Mouse (Mus musculus): Measurements from ENCODE around the gene Rpa2.

Gene Rpa2

DNA sequence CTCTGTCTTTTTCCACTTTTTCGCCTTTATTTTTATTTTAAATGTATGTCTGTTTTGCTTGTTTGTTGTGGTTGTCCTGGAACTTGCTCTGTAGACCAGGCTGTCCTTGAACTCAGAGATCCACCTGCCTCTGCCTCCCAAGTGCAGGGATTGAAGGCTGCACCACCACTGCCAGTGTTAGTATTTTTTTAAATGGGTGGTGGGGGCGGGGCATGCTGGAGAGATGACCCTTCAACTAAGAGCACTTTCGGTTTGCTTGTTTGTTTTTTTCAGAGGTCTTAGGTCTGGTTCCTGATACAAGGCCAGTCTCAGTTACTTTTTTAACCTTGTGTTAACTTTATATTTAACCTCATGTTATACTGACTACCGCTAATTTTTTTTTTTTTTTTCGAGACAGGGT lies 37.0 kb downstream of the Rpa2 start:
- no peak for DNase-seq

DNA sequence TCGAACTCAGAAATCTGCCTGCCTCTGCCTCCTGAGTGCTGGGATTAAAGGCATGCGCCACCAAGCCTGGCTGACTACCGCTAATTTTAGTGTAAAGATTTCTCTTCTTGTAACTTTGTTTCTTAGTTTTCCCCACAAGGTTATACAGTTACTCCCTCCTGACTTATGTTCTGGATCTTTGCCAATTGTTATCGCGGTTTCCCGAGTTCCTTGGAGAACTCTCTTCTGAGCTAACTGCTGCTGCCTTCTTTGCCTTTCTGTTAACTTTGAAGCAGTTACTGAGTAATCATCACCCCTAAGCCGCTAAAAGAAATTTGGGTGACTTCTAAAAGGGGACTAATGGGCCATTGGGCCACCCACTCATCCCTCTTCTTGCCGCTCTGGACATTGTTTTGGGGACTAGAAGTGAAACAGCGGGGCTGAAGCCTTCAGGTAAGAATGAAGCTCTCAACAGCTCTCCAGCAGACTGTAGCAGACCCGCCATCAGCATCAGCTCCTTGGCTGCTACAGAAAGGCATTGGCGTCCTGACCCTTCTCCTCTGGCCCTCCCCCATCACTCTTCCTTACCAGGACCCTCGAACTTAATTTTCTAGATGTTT lies 37.6 kb downstream of the Rpa2 start:
- DNase-seq: no peak

DNA sequence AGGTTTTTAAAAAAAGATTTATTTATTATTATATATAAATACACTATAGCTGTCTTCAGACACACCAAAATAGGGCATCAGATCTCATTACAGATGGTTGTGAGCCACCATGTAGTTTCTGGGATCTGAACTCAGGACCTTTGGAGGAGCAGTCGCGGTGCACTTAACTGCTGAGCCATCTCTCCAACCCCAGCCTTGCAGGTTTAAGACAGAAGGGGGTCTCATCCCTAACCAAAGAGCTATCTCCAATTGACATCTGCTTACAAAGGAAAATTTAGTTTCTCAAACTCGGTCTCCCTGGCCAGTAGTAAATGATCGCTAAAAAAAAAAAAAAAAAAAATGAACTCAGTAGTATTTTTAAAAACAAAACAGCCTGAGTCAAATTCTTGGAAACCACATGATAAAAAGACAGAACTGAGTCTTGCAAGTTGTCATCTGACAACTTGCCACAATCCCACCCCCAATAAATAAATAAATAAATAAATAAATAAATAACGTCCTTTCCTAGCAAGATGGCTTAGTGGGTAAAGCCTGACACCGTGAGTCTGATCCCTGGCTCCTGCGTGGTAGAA lies 38.6 kb downstream of the Rpa2 start:
- DNase-seq: no peak

DNA sequence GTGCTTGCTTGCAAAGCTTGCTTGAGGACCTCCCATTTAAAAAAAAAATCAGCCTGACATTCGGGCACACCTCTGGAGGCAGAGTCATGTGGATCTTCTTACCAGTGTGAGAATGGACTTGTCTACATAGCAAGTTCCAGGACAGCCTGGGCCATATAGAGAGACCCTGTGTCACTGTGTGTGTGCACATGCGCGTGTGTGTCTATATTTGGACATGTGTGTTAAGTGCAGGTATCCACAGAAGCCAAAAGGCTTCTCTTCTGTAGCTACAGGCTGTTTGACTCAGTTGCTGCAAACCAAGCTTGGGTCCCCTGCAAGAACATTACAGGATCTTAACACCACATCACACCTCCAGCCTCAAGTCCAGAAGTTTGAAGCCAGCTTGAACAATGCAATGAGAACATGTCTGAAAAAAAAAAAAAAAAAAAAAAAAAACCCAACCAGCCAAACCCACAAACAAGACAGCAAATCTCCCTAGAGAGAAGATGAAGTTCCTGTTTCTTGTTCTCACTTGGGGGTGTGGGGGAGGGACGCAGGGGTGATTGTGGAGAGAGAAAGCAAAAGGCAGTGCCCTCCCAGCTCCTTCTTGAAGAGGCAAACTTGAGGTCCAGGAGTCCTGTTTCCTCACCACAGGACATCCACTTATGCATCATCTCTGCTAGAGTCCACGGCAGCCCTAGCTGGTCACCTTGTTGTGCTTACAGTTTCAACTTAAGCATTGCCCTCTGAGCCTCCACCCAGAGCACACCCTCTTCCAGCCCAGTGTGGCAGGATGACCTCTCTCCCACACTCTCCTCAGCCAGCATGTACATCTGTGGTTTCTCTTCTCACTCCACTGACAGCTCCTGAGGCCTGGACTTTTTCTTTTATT lies 39.9 kb downstream of the Rpa2 start:
- no peak for DNase-seq

DNA sequence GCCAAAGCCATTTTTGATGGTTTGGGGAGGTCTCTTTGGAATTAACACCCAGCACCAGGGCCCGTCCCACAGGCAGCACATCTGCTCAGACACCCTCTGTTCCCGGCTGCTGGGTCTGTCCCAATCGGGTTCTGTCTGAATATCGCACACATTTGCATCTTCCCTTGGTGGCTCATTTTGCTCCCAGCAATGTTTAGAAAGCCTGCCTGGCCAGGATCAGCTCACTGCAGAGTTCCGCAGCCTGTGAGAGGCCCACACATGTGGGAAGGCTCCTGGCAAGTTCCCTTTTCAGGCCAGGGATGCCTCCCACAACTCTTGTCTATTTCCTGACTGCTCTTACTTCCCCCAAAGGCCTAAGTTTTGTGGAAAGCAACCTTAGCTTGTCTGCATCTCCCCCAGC lies 41.5 kb downstream of the Rpa2 start:
- no peak for DNase-seq

DNA sequence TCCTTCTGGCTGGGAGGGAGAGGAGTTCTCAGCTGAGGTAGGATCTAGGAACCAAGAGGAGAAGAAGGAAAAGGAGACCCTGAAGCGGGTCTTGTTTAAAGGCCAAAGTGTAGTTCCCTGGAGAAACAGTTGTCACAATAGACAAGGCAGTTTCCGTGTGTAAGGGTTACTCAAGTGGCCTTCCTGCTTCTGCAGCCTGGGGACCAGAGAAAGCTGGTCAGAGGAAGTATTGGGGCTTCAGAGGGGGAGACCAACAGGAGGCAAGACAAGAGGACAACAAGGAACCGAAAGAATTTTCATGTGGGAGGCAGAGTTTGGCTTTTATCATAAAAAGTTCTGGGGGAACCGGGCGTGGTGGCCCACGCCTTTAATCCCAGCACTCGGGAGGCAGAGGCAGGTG lies 48.3 kb downstream of the Rpa2 start:
- DNase-seq: no peak

DNA sequence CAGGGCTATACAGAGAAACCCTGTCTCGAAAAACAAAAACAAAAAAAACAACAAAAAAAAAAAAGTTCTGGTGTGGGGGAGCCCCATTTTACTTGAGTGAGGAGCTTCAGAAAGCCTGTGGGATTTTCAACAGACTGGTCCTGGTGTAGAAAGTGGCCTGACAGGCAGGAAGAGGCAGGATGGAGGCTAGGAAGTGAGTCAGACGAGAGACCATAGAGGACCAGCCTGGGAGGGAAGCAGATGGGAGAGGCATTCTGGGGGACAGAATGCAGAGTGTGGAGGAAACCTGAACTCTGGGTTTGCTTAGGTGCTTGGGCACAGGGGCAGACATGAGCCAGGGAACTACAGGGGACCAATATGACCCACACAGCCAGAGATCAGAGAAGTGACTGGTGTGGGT lies 48.7 kb downstream of the Rpa2 start:
- no peak for DNase-seq

DNA sequence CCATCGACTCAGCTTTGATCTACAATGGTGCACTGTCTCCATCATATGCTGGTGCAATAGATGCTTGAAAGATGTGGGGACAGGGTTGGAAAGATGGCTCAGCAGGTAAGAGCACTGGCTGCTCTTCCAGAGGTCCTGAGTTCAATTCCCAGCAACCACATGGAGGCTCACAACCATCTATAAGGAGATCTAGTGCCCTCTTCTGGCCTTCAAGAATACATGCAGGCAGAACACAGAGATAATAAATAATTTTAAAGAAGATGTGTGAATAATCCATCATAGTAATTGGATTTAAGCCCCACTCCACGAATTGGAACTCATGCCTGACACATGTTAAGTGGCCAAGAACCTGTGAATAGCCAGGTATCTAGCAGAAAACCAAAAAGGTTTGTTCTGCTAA lies 50.3 kb downstream of the Rpa2 start:
- no peak for DNase-seq

DNA sequence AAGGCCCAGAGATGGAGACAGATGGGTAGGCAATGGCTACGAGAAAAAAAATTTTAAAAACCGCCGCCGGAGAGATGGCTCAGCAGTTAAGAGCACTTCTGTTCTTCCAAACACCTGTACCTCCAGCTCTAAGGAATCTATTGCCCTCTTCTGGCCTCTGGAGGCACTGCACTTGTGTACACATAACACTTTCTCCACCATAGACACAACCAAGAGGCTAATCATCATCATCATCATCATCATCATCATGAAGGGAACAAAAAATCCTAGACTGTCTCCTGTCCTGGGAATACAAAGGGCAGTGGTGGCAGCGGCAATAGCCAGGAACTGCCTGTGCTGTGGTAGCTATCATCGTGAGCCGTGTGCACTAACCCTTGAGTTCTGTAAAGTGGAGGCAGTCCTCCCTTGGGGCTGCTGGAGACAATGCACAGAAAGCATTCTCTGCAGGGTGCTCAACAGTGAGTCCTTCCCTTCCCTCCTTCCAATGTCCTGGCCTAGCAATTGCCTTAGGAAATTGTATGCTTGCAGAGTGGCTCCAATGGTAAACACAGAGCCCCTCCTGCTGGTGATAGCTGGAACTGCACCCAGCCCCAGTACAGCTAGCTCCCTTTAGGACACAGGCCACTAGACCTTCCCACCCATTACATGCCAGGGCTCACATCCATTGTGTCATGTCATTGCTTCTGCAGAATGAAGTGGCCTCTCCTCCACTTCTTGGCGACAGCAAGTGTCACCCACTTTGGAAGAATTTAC lies 55.7 kb downstream of the Rpa2 start:
- DNase-seq: peak; percentile 84 to 88
